Mouse (Mus musculus): ENCODE data around the gene Mrpl39.

Gene Mrpl39

DNA sequence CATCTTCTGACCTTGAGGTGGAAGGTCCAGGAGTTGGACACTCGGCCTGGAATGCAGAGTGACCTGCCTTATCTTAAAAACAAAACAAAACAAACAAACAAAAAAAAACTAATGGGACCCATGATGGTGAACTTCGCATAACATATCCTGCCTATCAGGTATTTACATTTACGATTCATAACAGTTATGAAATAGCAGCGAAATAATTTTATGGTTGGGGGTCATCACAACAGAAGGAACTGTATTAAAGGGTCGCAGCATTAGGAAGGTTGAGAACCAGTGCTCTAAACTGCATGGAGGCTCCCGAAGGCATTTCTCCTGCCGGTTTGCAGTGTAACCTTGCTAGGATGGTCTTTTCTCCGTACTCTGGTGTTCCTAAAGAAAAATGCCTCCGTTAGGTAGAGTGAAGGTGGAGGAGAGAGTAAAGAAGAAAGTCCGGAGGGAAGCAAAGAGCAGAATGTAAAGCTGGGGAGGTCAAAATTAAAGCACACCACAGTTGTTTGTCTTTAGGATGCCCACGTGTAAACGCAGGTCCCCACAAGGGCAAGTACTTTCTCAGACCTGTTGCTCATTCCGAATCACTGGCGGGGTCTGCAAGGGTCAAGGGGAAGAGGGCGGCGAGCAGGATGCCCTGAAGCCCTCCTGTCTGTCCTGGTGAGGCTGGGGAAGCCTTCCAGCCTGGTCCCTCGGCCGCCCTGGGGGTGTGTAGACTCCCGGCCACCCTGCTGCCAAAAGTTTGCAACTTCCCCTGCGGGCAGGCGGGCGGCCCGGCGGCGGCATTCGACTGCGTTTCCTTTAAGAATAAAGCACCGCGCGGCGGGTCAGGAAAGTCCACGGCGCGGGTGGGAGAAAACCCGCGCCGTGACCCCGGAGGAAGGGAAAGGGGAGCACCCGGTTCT, 33.1 kb downstream of the Mrpl39 start:
- in situ Hi-C loops (cut with MboI, MseI): loop anchor here (5.0 kb wide), 1 partner anchor 50 kb away; no protein-coding TSS in a partner anchor

GRCm38 (mm10) chr16:84701041-84701440, 34.5 kb downstream of the Mrpl39 start:
- in situ Hi-C loops (cut with MboI, MseI): loop anchor here (5.0 kb wide), 1 partner anchor 49 kb away; no protein-coding TSS in a partner anchor

GRCm38 (mm10) chr16:84698708-84699107, 36.8 kb downstream of the Mrpl39 start:
- in situ Hi-C loops (cut with MboI, MseI): loop anchor here (5.0 to 10.0 kb wide), 2 partner anchors 116 to 1824 kb away; no protein-coding TSS in a partner anchor

DNA sequence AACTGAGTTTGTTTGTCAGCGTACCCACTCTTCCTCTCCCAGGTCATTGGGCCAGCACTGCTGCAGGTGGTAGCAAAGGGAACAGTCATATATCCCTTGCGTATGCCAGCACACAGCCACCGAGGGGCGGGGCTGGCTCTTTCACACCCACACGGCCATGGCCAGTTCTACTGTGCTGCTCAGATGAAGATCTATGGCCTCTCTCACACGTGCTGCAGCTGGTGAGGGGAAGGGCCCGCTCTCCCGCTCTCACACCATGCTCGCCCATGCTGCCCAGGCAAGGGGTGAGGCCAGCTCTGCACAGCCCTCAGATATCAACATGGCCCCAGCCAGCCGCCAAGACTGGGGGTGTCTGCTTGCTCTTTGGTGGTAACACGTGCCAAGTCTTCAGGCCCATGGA, 39.4 kb downstream of the Mrpl39 start:
- in situ Hi-C loops (cut with MboI, MseI): loop anchor here (5.0 to 10.0 kb wide), 2 partner anchors 114 to 1821 kb away; no protein-coding TSS in a partner anchor

DNA sequence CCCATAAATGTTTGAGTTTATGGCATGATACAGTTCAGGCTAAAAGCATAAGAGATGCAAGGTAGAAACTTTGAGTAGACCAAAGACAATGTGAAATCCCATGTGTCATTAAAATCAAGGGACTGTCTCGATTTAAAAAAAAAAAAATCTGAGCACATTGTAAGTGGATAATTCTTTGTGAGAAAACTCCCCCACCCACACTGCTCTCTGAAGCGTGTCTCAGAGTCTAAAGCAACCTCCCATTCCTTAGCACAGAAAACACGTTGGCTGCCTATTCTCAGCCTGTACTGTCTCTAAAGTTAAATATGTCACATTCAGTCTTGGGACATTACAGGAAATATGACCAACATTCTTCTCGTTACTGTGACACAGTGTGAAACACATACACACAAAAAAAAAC, 53.6 kb downstream of the Mrpl39 start:
- in situ Hi-C loops (cut with MboI, MseI): no loop called here

- in situ Hi-C loops (cut with MboI, MseI): no loop called here
Observed at GRCm38 (mm10) chr16:84680760-84681159, 54.8 kb downstream of the Mrpl39 start.

DNA sequence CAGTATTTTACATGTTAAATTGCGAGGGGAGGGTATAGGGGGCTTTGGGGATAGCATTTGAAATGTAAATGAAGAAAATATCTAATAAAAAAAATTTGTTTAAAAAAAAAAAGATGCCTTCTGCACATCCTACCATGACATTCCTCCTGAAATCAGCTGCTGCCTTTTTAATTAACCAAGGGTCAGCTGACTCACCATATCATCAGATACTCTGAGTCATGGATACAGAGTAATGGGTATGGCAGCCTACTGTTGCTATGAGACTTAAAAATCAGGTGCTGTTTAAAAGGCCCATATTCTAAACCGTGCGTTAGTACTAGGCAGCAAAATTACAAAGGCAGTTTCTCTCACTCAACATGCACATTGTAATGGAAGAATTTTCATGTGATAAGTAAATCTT, 58.2 kb downstream of the Mrpl39 start:
- in situ Hi-C loops (cut with MboI, MseI): no loop called here
